Mouse (Mus musculus) E14TG2a.4 (cell line): ENCODE measurements around the gene Zfp385c.

Experiments used
- CTCF ChIP-seq: conservative IDR thresholded peaks from 2 replicates; pipeline ENCODE4 v1.5.1; 2014; ENCODE audit warnings: low read length
- NANOG ChIP-seq: IDR thresholded peaks from 2 replicates; pipeline ENCODE4 v1.6.1; 2014; ENCODE audit warnings: borderline replicate concordance, low read length, mixed read lengths

GRCm38 (mm10) chr11:100702081-100702851 lies 10.0 kb upstream of the Zfp385c start:
- peak; percentile 85 for TF ChIP-seq CTCF
- TF ChIP-seq NANOG = no peak
